Mouse (Mus musculus): ENCODE data around the gene Cnnm2. TPM values are rescaled to one million over a fixed set of nuclear protein-coding genes. Genes with fewer than 3 reads are reported as not detected.

Cnnm2 gene
- total RNA-seq, 2 experiments from 2014 or later = 5.5 to 8.0 TPM

DNA sequence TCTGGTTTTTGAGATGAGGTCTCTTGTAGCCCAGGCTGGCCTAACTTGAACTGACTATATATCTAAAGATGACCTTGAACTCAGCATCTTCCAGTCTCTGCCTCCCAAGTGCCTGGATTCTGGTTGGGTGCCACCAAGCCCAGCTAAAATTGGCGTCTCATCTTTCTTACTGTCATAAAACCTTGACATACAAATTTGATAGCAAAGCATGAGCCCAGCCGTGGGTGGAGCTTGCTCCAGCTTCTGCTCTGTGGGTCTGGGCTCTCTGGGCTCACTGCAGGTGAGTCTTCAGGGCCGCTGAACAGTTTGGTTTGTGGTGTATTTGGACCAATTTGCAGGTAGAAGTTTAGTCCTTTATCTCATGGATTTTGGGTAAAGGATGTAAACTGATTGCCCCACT is 112.5 kb downstream of the Cnnm2 start:
- ATAC-seq (replicated peaks; ENCODE audit: poor library complexity) = no peak

DNA sequence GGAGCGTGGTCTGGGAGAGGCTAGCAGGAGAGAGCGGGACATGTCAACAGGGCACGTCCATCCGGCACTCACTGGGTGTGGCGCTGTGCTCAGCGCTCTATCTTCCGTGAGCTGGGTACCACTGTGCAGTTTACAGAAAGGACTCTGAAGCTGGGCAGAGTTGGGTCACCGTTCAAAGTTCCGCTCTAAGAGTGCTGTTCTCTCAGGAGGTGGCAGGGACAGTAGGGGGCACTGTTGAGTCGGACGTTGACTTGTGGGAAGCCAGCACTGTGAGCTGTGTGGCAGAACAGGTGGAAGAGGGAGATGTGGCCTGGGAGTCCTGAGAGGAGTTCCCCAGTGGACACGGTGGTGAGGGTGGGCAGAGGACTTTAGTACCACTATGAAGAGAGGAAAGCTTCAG is 114.4 kb downstream of the Cnnm2 start:
- peak; percentile 88 for ATAC-seq (replicated peaks; ENCODE audit: poor library complexity)

DNA sequence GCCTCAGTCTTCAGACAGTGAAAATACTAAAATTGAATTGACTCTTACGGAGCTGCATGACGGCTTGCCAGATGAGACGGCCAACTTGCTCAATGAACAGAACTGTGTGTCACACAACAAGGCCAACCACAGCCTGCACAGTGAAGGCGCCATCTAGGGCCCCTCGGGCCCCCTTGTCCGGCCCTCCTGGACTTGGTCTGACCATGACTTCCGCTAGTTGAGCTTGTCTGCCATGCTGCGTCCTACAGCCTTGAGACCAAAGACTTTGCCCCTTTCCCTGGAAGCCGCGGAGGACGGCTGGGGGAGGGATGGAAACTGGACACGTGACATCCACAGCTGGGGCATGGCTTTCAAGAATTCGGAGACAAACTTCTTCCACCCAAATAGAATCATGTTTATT is 116.5 kb downstream of the Cnnm2 start:
- no peak for ATAC-seq (replicated peaks; ENCODE audit: poor library complexity)

DNA sequence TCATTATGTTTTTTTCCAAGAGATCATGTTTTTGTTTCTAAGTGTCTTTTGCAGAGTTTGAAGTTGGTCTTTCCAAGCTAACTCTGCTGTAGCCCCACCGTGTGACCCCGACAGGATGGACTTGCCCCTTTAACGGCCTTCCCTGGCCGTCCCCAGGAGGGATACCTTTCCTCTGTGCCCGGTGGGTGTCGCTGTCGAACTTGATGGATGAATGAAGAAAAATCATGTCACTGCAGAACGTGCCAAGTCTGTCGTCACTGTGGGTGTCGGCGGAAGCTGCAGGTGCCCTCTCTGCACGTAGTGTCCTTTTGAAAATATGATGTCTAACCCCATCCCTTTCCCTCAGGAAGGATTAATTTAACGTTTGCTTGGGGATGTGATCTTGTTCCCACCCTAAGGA is 117.0 kb downstream of the Cnnm2 start:
- ATAC-seq (replicated peaks; ENCODE audit: poor library complexity) = peak; percentile 46

DNA sequence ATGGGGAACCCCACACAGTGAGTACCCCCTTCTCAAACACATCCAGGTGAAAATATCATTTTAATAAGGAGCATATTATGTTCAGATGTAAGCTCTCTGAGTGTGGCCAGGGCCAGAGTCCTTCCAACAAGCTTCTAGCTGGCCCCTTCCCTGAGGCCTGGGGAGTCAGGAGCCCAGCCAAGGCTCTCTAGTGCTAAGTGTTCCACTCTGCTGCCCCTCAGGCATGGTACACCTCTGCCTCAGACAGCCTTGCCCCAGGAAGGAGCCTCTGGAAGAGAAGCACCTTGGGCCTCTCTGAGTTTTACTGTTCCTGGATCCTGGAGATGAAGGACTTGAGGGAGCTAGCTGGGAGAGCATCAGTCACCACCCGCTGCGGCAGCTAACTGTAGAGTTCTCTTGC is 118.5 kb downstream of the Cnnm2 start:
- ATAC-seq (replicated peaks; ENCODE audit: poor library complexity) = no peak

DNA sequence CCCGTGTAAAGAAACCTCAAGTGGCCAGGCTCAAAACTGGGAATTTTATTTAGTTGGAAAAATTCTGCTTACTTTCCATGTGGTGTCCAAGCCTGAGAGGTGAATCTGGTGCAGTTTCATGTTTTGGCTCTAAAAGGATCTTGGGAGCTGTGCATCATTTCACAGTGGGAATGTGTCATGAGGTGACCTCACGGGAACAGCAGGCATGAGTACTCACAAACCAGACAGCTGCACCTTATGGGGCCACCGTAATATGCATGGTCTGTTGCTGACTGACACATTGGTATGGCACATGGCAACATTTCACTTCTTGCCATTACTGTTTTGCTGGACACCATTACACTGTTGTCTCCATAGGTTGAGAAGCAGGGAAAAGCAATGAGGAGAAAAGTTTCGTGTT is 124.0 kb downstream of the Cnnm2 start:
- ATAC-seq (replicated peaks; ENCODE audit: poor library complexity) = no peak

DNA sequence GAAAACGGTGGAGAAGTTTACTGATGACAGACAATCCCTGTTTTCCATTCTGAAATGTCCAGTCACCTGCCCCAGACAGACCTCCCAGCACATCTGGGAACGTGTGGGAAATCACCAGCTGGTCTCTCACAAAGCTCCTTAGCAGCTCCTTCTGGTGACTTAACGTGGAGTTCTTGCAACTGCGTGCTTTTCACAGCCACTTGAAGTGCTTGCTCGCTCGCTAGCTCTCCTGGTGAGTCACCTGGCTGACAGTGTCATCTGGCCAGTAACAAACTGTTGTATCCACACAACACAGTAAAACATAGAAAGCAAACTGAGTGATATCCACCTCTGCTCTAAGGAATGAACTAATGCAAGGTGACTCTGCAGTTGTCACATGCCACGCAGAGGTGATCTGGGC is 125.4 kb downstream of the Cnnm2 start:
- no peak for ATAC-seq (replicated peaks; ENCODE audit: poor library complexity)

DNA sequence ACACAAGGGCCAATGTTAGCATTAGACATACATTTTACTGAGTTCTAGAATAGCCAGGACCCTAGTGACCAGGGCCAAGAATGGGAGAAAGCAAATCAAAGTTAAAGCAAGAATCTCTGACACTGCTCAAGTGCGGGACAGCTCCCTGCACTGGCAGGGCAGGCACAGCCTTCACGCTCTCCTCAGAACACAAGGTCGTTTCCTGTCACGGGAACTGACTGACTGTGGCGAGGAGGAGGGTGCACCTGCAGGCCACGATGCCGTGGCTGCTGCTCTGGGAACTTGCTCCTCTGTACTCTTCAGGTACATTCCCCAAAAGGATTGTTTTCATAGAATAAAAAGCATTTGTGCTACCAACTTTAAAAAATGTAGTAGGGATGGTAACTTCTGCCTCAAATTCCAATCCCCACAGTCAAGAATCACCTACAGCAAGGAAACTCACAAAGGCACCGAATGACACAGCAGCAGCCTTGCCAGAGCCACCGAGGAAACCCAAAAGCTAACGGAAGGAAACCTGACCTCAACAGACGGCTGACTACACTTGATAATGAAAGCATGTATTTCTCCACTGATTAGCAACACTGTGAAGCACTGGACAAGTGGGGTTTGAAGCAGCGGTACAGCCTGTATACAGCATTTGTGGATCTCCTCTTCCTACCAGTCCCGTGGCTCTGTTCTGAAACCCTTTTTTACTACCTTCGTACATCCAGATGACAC is 126.6 kb downstream of the Cnnm2 start:
- ATAC-seq (replicated peaks; ENCODE audit: poor library complexity) = peak; percentile 92

DNA sequence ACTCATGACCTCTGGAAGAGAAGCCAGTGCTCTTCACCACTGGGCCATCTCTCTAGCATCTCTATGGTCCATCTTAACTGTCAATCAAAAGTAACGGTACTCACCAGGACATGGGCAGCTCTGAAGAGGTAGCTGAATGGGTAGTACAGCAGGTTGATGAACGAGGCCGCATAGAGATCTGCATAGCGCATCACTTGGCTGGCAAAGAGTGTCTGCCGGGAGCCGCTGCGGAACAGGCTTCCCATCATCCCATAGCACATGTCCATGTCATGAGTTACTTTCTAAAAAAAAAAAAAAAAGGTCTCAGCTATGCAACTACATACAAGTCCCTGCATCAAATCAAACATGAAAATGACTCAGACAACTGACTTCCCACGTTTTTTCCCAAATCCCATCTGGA is 128.3 kb downstream of the Cnnm2 start:
- ATAC-seq (replicated peaks; ENCODE audit: poor library complexity) = no peak

DNA sequence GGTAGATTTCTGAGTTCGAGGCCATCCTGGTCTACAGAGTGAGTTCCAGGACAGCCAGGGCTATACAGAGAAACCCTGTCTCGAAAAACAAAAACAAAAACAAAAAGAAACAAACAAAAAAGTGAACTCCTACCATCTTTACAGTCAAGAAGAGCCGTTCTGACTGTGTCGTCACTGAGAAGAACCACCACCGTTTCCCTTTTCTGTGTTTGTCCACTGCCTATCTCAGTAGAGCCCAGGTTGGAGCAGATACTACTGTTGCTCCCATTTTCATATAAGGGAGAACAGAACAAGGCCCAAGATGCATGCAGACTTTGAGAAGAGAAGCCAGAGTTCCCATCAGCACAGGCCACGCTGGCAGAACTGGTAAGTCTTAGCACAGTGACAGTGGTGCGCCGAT is 129.3 kb downstream of the Cnnm2 start:
- no peak for ATAC-seq (replicated peaks; ENCODE audit: poor library complexity)

DNA sequence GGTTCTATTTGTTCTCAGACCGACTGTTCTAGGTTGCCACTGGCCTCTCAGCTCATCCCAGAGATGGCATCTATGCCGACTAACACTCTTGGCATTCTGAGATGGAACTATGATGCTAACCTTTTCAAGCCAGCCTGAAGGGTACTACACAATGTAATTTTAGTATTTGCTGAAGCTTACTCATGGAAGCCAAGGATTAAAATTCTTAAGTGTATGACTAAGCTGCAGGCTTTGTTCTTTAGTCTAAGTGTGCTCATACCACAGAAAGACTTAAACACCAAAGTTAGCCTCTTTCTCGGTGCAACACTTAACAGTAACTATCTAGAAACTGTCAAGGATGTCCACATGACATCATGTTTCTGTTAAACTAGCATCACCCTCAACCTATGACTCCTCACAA is 131.5 kb downstream of the Cnnm2 start:
- ATAC-seq (replicated peaks; ENCODE audit: poor library complexity) = no peak

DNA sequence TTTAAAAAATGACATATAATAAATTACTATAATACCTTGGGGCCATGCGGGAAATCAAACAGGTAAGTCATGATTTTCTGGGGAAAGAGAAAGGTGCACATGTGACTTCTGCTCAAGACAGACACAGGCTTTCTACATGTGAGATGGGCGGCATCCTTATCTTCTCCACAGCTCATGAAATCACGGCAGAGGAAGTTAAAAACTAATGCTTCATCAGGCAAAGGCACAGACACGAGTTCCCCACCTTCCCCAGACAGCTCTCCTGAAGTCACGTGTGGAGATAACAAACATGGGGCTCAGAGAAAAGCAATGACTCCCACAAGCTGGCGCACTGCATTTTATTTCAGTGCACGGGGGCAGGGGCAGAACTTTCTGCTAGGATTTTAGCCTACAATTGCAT is 132.1 kb downstream of the Cnnm2 start:
- ATAC-seq (replicated peaks; ENCODE audit: poor library complexity) = no peak

DNA sequence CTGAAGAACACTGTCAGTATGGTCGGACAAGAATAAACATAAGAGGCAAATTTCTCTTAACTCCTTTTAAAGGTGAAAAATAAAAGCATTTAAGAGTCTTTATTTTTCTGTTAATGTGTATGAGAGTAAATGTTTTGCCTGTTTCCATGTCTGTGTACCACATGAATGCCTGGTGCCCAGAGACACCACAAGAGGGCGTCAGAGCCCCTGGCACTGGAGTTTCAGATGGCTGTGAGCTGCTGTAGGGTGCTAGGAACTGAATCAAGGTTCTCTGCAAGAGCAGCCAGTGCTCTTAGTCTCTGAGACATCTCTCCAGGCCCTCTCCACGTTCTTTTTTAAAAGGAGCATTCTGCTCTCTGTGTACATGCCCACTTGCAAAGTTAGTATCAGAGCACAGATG is 135.7 kb downstream of the Cnnm2 start:
- ATAC-seq (replicated peaks; ENCODE audit: poor library complexity) = no peak

DNA sequence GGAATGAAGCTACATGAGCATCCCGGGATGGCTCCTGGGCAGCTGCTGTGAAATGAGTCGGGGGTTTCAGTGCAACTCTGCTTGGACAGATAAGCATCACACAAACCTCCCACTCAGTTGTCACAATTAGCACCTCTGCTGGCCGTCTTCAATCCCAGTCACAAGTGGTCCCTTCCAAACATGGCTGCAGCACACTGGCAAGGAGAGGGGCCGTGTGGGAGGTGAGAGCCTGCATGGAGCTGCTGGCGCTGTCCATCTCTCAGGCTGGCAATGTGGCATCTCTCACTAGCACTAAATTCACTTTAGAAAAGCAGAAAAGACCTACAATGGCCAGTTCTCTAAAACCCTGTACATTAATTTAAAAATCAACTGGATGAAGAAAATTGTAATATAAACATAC is 136.8 kb downstream of the Cnnm2 start:
- no peak for ATAC-seq (replicated peaks; ENCODE audit: poor library complexity)

DNA sequence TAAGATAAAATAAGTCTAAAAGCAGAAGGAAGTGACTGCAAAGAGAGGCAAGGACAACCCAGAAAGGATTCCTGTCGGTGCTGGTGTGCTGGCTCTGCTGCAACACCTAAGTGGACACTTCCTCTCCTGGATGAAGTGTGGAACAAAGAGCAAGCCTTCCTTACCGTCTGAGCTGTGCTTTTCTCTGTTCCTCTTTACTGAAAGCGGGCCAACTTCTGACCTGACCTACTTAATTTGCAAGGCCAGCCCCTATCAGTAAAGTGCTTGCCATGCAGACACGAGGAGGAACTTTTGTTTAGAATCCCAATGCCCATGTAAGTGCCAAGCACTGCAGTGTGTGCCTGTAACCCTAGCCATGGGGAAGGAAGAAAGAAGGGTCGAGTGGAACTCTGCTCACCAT is 137.9 kb downstream of the Cnnm2 start:
- ATAC-seq (replicated peaks; ENCODE audit: poor library complexity) = peak; percentile 72

DNA sequence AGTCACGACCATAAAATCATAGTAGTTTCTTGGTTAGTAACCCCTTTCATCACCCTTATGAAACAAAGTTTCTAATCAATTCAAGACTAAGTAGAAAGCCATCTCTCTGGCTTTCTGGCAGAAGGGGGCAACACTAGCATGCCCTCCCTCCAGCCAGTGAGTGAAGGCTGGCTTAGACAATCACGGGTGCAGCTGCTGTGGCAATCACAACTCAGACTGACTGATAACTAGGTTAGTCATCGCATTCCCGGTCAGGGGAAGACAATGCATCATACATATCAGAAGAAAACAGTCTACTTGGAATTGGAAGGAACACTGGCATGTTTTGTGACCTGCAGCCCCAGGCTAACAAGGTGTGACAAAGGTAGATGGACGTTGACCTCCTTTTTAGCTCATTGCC is 138.5 kb downstream of the Cnnm2 start:
- ATAC-seq (replicated peaks; ENCODE audit: poor library complexity) = no peak

DNA sequence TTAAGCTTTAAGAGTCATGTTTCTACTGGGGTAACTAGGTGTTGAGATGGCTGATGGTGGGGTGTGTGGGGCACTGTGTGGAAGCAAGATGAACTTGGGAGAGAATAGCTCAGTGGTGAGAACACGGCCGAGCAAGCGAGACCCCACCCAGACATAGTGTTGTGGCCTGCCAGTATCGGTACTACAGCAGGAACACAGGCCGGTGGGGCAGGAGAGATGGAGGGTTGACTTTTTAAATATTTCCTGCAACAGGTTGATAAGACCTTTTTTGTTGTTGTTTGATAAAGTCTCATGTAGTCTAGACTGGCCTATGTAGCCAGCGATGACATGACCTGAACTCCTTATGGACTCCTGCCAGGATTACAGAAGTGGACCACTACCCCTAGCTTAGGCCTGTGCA is 139.4 kb downstream of the Cnnm2 start:
- peak; percentile 54 for ATAC-seq (replicated peaks; ENCODE audit: poor library complexity)

DNA sequence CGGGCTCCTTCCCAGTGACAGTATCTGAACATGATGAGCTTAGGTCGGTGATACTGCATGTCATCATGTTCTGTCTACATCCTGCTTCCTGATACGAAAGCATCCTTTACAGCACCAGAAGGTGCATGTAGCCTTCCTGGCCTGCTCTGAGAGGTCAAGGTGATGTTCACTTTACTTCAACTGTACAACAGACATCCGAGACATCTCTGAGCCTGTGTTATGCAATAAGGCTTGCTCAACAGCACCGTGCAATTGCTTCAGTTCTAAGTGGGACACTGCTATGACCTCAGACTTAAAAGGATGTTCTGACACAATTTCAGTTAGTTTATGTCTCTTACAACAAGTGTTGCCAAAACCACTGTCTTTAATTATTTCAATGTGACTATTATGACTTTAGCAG is 139.9 kb downstream of the Cnnm2 start:
- ATAC-seq (replicated peaks; ENCODE audit: poor library complexity) = peak; percentile 65

DNA sequence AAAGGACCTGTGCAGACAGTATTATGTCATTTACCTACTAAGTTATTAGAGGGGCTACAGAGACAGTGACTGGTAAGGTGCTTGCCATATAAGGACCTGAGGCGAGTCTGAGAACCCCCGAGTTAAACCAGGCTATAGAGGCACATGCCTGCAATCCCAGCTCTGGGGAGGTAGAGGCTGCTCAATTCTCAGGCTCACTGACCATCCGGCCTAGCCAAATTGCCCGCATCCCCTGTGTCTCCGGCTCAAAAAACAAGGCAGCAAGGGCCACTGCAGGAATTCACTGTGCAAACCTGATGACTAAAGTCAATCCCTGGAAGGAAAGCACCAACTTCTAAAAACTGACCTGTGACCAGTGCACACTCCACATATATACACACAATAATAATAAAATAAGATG is 142.0 kb downstream of the Cnnm2 start:
- ATAC-seq (replicated peaks; ENCODE audit: poor library complexity) = no peak

DNA sequence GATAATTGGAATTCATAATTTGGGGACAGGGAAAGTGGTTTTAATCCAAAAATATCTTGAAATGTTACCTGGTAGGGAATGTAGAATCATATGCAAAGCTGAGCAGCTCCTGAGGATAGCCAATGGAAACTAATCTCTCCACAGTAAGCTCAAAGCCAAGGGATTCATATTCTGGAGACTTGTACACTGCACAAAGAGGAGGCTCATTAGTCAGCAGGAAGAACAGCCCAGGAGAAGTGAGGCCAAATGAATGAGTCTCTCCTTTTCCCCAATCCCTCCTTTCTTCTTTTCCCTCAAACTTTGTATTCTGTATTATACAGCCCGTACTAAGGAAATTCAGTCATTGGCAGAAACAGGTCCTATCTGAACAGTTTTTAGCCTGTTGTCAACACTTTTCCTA is 143.5 kb downstream of the Cnnm2 start:
- no peak for ATAC-seq (replicated peaks; ENCODE audit: poor library complexity)

DNA sequence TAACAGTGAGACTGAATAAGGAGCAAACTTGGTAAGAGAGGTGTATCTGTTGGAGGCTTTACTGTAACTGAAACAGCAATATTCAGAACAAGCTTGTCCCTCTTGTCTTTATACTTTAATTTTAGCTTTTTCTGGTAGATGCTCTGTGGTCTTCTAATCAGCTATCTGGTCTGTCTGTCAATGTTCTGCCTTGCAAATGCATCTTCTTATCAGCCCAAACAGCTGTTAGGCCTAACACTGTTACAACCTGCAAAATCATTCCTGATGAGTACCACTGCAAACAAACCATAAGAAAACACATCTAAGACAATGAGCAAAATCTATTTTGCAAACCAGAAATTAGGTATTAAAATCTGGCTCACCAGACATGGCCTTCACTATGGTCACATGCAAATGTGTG is 144.0 kb downstream of the Cnnm2 start:
- peak; percentile 78 for ATAC-seq (replicated peaks; ENCODE audit: poor library complexity)

DNA sequence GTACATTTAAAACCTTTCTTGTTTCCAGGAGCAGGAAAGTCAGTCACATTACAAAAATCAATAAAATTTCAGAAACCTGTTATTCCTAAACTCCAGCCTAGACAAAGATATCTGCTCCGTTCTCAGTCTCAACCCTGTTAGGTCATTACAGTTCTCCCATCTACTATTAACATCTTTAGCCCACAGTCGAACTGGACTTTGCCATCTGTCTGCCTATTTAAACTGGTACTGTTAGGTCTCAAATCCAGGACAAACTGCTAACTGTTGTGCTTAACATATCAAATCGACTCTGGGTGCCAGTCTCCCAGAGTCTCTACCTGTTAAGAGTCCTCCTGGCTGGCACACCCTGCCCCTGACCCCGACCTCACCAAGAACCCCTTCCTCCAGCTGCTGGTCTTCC is 144.6 kb downstream of the Cnnm2 start:
- ATAC-seq (replicated peaks; ENCODE audit: poor library complexity) = no peak

DNA sequence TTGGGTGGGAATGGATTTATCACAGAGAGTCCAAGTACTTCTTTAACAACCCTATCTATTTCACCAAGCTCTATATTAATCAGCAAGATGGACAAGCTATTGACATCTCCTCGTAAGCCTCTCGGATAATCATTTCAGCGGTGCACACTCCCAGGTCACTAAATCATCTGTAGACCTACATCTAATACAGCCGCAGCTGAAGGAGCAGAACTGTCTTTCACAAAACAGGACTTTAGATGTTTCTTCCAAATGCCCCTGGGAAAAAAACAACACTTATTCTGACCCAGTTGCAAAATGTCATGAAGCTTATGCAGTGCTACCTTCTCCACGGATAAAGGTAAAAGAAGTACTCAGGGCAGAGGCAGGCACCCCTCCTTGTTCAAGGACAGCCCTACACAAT is 146.8 kb downstream of the Cnnm2 start:
- ATAC-seq (replicated peaks; ENCODE audit: poor library complexity) = no peak

DNA sequence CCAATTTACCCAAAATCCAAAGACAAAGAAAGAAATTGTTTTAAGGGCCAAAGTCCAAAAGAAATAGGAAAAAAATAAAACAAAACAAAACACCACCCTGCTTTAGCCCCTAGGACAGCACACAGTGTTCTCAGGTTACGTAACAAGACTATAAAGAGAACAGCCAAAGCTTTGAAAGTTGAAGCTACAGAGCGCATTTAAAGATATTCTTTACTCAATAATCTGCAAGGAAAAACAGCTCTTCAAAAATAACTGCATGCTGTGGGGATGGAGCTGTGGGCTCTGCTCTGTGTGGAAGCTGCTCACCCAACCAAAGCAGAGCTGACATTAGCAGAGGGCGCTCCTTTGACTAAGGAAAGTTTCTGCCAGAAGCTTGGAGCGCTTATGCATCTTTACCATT is 147.6 kb downstream of the Cnnm2 start:
- no peak for ATAC-seq (replicated peaks; ENCODE audit: poor library complexity)
